Mouse (Mus musculus): ENCODE data around the gene Ank. TPM values are rescaled to one million over a fixed set of nuclear protein-coding genes. Genes with fewer than 3 reads are reported as not detected.

Gene Ank
- total and polyA plus RNA-seq, 3 experiments = 0.04 to 0.15 TPM; not detected in 1

DNA sequence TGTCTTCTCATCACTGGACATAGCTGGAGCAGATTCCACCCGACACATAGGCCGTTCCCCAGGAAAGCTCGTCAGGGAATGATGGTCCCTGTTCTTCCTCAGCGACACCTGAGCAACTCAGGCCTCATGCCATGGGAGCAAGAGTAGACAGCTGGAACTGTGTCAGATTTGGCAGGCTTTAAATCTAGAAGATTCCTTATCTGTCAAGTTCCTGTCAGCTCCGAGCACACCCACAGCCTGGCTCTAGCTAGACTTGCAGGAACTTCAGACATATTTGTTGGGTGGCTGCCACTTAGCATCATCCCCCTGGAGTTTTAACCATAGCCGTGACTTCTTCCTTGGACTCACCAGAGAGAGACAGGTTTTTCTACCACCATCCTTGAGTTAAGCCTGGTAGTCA lies 81.6 kb downstream of the Ank start:
- no peaks in the 10 kb centered on the region for H3K79me2 ChIP-seq (ENCODE audit: control insufficient read depth, insufficient read depth, low read length, poor library complexity)
- no peak overlapping the region for H3K9ac ChIP-seq (ENCODE audit: control insufficient read depth, low read depth, low read length, poor library complexity, severe bottlenecking)
- no peak overlapping the region for H3K27ac ChIP-seq (ENCODE audit: control insufficient read depth, low read depth, low read length)
- H3K36me3 ChIP-seq (ENCODE audit: control insufficient read depth in 1 of 2, insufficient read depth in 2 of 2, low read length in 2 of 2) = no peaks in the 10 kb centered on the region
- no peaks in the 10 kb centered on the region for H3K27me3 ChIP-seq (ENCODE audit: control insufficient read depth in 1 of 2, insufficient read depth in 2 of 2, low read length in 2 of 2)
- no peak for DNase-seq (ENCODE audit: low read depth, low spot score)
- no peak overlapping the region for H3K4me3 ChIP-seq (ENCODE audit: control insufficient read depth in 1 of 2, insufficient read depth in 1 of 2, low read depth in 2 of 2, low read length in 2 of 2)
- TF ChIP-seq MYC (IDR thresholded peaks at IDR 0.05; ENCODE audit: low read depth, low read length) = no peak
- TF ChIP-seq MAZ (IDR thresholded peaks at IDR 0.05; ENCODE audit: low read depth, low read length) = no peak
- no peak for TF ChIP-seq UBTF (IDR thresholded peaks at IDR 0.05; ENCODE audit: borderline replicate concordance, insufficient read depth, low read depth, low read length)
- TF ChIP-seq TBP (IDR thresholded peaks at IDR 0.05; ENCODE audit: low read depth, low read length) = no peak
- no peak for TF ChIP-seq E2F4 (IDR thresholded peaks at IDR 0.05; ENCODE audit: borderline replicate concordance, low read depth, low read length)
- TF ChIP-seq SMC3 (IDR thresholded peaks at IDR 0.05; ENCODE audit: low read depth, low read length) = no peak
- no peak for TF ChIP-seq MXI1 (IDR thresholded peaks at IDR 0.05; ENCODE audit: low read depth, low read length)
- TF ChIP-seq KAT2A (conservative IDR thresholded peaks at IDR 0.05; ENCODE audit: low read depth, low read length) = no peak
- no peak for TF ChIP-seq POLR2A (IDR thresholded peaks at IDR 0.05; ENCODE audit: control insufficient read depth in 1 of 2, insufficient read depth in 1 of 2, low read depth in 1 of 2, low read length in 2 of 2, poor library complexity in 1 of 2)
- no peak for TF ChIP-seq MAFK (IDR thresholded peaks at IDR 0.05; ENCODE audit: borderline replicate concordance, low read depth, low read length)
- TF ChIP-seq ETS1 (IDR thresholded peaks at IDR 0.05; ENCODE audit: low read depth, low read length) = no peak
- TF ChIP-seq RAD21 (IDR thresholded peaks at IDR 0.05; ENCODE audit: low read depth, low read length) = no peak
- H3K4me1 ChIP-seq (ENCODE audit: control insufficient read depth in 1 of 2, insufficient read depth in 2 of 2, low read length in 2 of 2) = no peaks in the 10 kb centered on the region
- no peaks in the 10 kb centered on the region for H3K9me3 ChIP-seq (replicated peaks; ENCODE audit: insufficient read depth, low read length)

DNA sequence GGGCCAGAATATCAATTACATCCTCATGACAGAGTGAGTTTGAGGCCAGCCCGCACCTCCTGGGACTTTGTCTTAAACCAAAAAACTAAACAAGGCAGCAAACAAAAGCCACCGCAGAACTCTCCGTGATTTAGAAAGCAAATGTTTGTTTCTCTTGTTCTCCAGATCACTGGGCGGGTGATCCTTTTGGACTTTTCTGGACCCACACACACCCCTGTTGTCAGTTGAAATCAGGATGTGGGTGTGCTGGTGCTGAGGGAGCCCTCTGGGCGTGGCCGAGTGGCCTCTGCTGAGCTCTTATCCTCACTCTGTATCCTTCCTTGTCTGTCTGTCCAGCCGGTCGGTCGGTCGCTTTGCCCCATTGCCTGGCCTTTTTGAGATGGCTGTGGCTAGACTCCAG lies 82.6 kb downstream of the Ank start:
- no peaks in the 10 kb centered on the region for H3K4me1 ChIP-seq (ENCODE audit: control insufficient read depth in 1 of 2, insufficient read depth in 2 of 2, low read length in 2 of 2)
- H3K36me3 ChIP-seq (ENCODE audit: control insufficient read depth in 1 of 2, insufficient read depth in 2 of 2, low read length in 2 of 2) = no peaks in the 10 kb centered on the region
- H3K9me3 ChIP-seq (replicated peaks; ENCODE audit: insufficient read depth, low read length) = no peaks in the 10 kb centered on the region

DNA sequence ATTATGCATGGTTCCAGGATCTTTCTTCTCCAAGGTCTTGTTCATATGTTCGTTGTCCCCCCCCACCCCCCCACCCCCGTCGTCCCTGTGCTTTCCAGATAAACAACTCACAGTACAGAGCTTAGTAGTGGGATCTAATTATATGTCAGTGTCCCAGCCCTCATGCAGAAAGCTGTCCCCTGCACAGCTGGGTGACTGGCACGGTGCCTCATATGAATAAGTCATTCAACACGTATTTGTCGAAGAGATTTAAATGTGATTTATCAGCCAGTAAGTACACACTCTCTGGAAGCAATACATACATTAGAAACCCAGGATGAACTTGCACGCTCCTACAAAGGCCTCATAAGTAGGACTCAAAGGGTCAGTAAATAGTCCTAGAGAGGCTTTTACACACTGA lies 83.4 kb downstream of the Ank start:
- no peak overlapping the region for H3K9ac ChIP-seq (ENCODE audit: control insufficient read depth, low read depth, low read length, poor library complexity, severe bottlenecking)
- H3K4me3 ChIP-seq (ENCODE audit: control insufficient read depth in 1 of 2, insufficient read depth in 1 of 2, low read depth in 2 of 2, low read length in 2 of 2) = no peak overlapping the region
- DNase-seq (ENCODE audit: low read depth, low spot score) = no peak
- TF ChIP-seq BHLHE40 (IDR thresholded peaks at IDR 0.05; ENCODE audit: borderline replicate concordance, low read depth, low read length) = no peak
- TF ChIP-seq MXI1 (IDR thresholded peaks at IDR 0.05; ENCODE audit: low read depth, low read length) = no peak
- no peak for TF ChIP-seq MYC (IDR thresholded peaks at IDR 0.05; ENCODE audit: low read depth, low read length)
- no peak for TF ChIP-seq ETS1 (IDR thresholded peaks at IDR 0.05; ENCODE audit: low read depth, low read length)
- TF ChIP-seq SMC3 (IDR thresholded peaks at IDR 0.05; ENCODE audit: low read depth, low read length) = no peak
- no peak for TF ChIP-seq MAX (IDR thresholded peaks at IDR 0.05; ENCODE audit: low read length)
- no peak for TF ChIP-seq MYB (IDR thresholded peaks at IDR 0.05; ENCODE audit: low read depth, low read length)
- TF ChIP-seq POLR2A (IDR thresholded peaks at IDR 0.05; ENCODE audit: control insufficient read depth in 1 of 2, insufficient read depth in 1 of 2, low read depth in 1 of 2, low read length in 2 of 2, poor library complexity in 1 of 2) = no peak
- H3K27me3 ChIP-seq (ENCODE audit: control insufficient read depth in 1 of 2, insufficient read depth in 2 of 2, low read length in 2 of 2) = no peaks in the 10 kb centered on the region
- no peaks in the 10 kb centered on the region for H3K9me3 ChIP-seq (replicated peaks; ENCODE audit: insufficient read depth, low read length)
- no peaks in the 10 kb centered on the region for H3K36me3 ChIP-seq (ENCODE audit: control insufficient read depth in 1 of 2, insufficient read depth in 2 of 2, low read length in 2 of 2)
- no peaks in the 10 kb centered on the region for H3K79me2 ChIP-seq (ENCODE audit: control insufficient read depth, insufficient read depth, low read length, poor library complexity)
- H3K4me1 ChIP-seq (ENCODE audit: control insufficient read depth in 1 of 2, insufficient read depth in 2 of 2, low read length in 2 of 2) = no peaks in the 10 kb centered on the region
- H3K27ac ChIP-seq (ENCODE audit: control insufficient read depth, low read depth, low read length) = no peak overlapping the region

More for the DNA sequence above, 82.6 kb downstream of the Ank start:
- DNase-seq (ENCODE audit: low read depth, low spot score) = no peak
- H3K4me3 ChIP-seq (ENCODE audit: control insufficient read depth in 1 of 2, insufficient read depth in 1 of 2, low read depth in 2 of 2, low read length in 2 of 2) = no peak overlapping the region
- H3K9ac ChIP-seq (ENCODE audit: control insufficient read depth, low read depth, low read length, poor library complexity, severe bottlenecking) = no peak overlapping the region
- no peaks in the 10 kb centered on the region for H3K79me2 ChIP-seq (ENCODE audit: control insufficient read depth, insufficient read depth, low read length, poor library complexity)
- TF ChIP-seq ZNF384 (IDR thresholded peaks at IDR 0.05; ENCODE audit: low read depth, low read length) (no peak), CHD1 (IDR thresholded peaks at IDR 0.05; ENCODE audit: low read depth, low read length) (no peak), MAFK (IDR thresholded peaks at IDR 0.05; ENCODE audit: borderline replicate concordance, low read depth, low read length) (no peak), RCOR1 (IDR thresholded peaks at IDR 0.05; ENCODE audit: low read depth, low read length) (no peak), MXI1 (IDR thresholded peaks at IDR 0.05; ENCODE audit: low read depth, low read length) (no peak), GABPA (IDR thresholded peaks at IDR 0.05; ENCODE audit: low read depth, low read length) (no peak), E2F4 (IDR thresholded peaks at IDR 0.05; ENCODE audit: borderline replicate concordance, low read depth, low read length) (no peak)
- no peak overlapping the region for H3K27ac ChIP-seq (ENCODE audit: control insufficient read depth, low read depth, low read length)
- H3K27me3 ChIP-seq (ENCODE audit: control insufficient read depth in 1 of 2, insufficient read depth in 2 of 2, low read length in 2 of 2) = no peaks in the 10 kb centered on the region

All from MEL (cell line).